Mouse (Mus musculus) limb, embryonic 14.5 days (tissue): ENCODE results near the gene Shisal2b. TPM values are rescaled to one million over a fixed set of nuclear protein-coding genes. Genes with fewer than 3 reads are reported as not detected.
A peak's percentile ranks its signal among the peaks of the same experiment; 100 is the strongest.

Experiments
- ATAC-seq: fragments of 200-750 bp; cut with Nextera tagmentation; 2 replicates; pipeline ENCODE4 v1.8.0; 2017; ENCODE audit warnings: low read depth, moderate number of reproducible peaks, moderate TSS enrichment; ENCODE audit not compliant: low FRiP score
- DNase-seq: peaks from one replicate; pipeline ENCODE4 v3.0.0-alpha.2; 2015; ENCODE audit warnings: low spot score
- H3K27ac ChIP-seq: fragments of 300-500 bp; sonication (generic); replicated peaks from 2 replicates; pipeline ENCODE4 v1.5.1; 2014; ENCODE audit warnings: low read depth, mild to moderate bottlenecking, low read length, moderate library complexity, mixed read lengths
- H3K27me3 ChIP-seq: fragments of 300-500 bp; sonication (generic); 2 replicates; pipeline ENCODE4 v1.6.1; 2014; ENCODE audit warnings: low read length, mixed read lengths; ENCODE audit not compliant: control insufficient read depth, insufficient read depth
- H3K36me3 ChIP-seq: fragments of 300-500 bp; sonication (generic); 2 replicates; pipeline ENCODE4 v1.6.1; 2014; ENCODE audit warnings: mild to moderate bottlenecking, low read length, moderate library complexity, mixed read lengths; ENCODE audit not compliant: control insufficient read depth, insufficient read depth
- H3K4me1 ChIP-seq: fragments of 300-500 bp; sonication (generic); 2 replicates; pipeline ENCODE4 v1.6.1; 2014; ENCODE audit warnings: antibody characterized with exemption, low read length, mixed read lengths; ENCODE audit not compliant: control insufficient read depth, insufficient read depth
- H3K4me2 ChIP-seq: fragments of 300-500 bp; sonication (generic); replicated peaks from 2 replicates; pipeline ENCODE4 v1.6.1; 2014; ENCODE audit warnings: low read depth, mild to moderate bottlenecking, low read length, moderate library complexity; ENCODE audit not compliant: severe bottlenecking
- H3K4me3 ChIP-seq: fragments of 300-500 bp; sonication (generic); replicated peaks from 2 replicates; pipeline ENCODE4 v1.5.1; 2014; ENCODE audit warnings: low read length
- H3K9ac ChIP-seq: fragments of 300-500 bp; sonication (generic); 2 replicates; pipeline ENCODE4 v1.6.1; 2014; ENCODE audit warnings: mild to moderate bottlenecking, low read depth, low read length, moderate library complexity; ENCODE audit not compliant: severe bottlenecking
- H3K9me3 ChIP-seq: fragments of 300-500 bp; sonication (generic); 2 replicates; pipeline ENCODE4 v1.6.1; 2016; ENCODE audit warnings: low read length; ENCODE audit not compliant: control insufficient read depth
- POLR2A ChIP-seq: fragments of 200-500 bp; IDR thresholded peaks from 2 replicates; pipeline ENCODE4 v1.8.0; 2012; ENCODE audit warnings: inconsistent platforms, mild to moderate bottlenecking, moderate library complexity, borderline replicate concordance; ENCODE audit not compliant: insufficient read depth, insufficient read length; ENCODE audit errors: extremely low read depth
- WGBS: fragments of 180-500 bp; shearing (Covaris S2); extraction: QIAGEN DNeasy Blood & Tissue Kit; methylation state at CpG from one replicate; pipeline ENCODE4 v1.1.7; 2014; 5-methylcytosine and 5-hydroxymethylcytosine counted together
- polyA plus RNA-seq, 2 experiments: library from polyadenylated mRNA; depleted of rRNA in 1 of 2; stranded (reverse) in 1 of 2; unstranded in 1 of 2; fragments of >200 nt; fragmentation: Nextera tagmentation in 1 of 2; extraction: Ambion mirVana in 1 of 2; gene quantifications; 2 replicates each; pipeline versions ENCODE4 v1.2.1 to v1.2.3; 2012 to 2014

Gene Shisal2b
- polyA plus RNA-seq, 2 experiments, result 0.55 to 0.96 TPM

- DNase-seq, result no peak
- no peak for TF ChIP-seq POLR2A
- H3K9me3 ChIP-seq, result no peaks in the 10 kb centered on the region; the same call in 1 of the 2 replicates
- no peak overlapping the region for H3K4me2 ChIP-seq
- no peaks in the 10 kb centered on the region for H3K4me1 ChIP-seq
- H3K9ac ChIP-seq, result no peak overlapping the region
- ATAC-seq, result no peak
- H3K27me3 ChIP-seq, result no peaks in the 10 kb centered on the region
- H3K27ac ChIP-seq, result no peak overlapping the region
- no peak overlapping the region for H3K4me3 ChIP-seq
- WGBS, result 96% methylated on average over 13 of the region's 13 CpGs
- H3K36me3 ChIP-seq, result peaks cover 66% of the 10 kb centered on the region
These were observed 30.9 kb downstream of the Shisal2b start for GRCm38 (mm10) chr13:104832811-104833210.

- Histone ChIP-seq H3K27ac (no peak overlapping the region), H3K9me3 (peaks cover 3% of the 10 kb centered on the region; the same call in 1 of the 2 replicates), H3K4me2 (no peak overlapping the region), H3K9ac (no peak overlapping the region), H3K4me3 (no peak overlapping the region), H3K36me3 (peaks cover 30% of the 10 kb centered on the region), H3K4me1 (no peaks in the 10 kb centered on the region), H3K27me3 (no peaks in the 10 kb centered on the region)
- DNase-seq, result no peak
- TF ChIP-seq POLR2A, result no peak
- 65% methylated on average over 2 of the region's 2 CpGs for WGBS
- ATAC-seq, result no peak
These were observed 38.2 kb downstream of the Shisal2b start for GRCm38 (mm10) chr13:104825470-104825869.

DNA sequence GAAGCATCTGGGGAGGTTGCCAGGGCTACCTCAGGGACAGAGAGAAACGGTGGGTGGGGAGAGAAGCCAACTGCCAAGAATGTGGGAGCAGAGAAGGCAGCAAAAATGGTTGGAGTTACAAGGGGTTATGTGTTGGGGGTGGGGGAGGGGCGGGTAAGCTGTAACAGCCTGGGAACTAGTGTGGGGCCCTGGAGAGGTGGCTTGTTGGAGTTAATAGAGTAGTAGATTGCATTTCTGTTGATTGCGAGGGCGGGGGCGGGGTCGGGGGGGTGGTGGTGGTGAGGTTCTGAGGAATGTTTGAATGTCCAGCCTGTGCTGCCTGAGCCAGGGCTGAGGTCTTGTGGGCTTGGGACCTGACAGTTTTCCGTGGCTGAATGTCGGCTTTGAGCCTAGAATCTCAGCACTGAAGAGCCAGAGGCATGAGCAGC is 41.3 kb downstream of the Shisal2b start:
- H3K4me3 ChIP-seq, result no peak overlapping the region
- H3K9ac ChIP-seq, result no peak overlapping the region
- TF ChIP-seq POLR2A, result no peak
- WGBS, result 20% methylated on average over 8 of the region's 8 CpGs
- H3K9me3 ChIP-seq, result 0 out of 2 replicates have a peak, but pooled peaks cover 3% of the 10 kb centered on the region
- H3K27me3 ChIP-seq, result no peaks in the 10 kb centered on the region
- peak; percentile 30 for DNase-seq
- H3K4me1 ChIP-seq, result peaks cover 12% of the 10 kb centered on the region
- peaks cover 7% of the 10 kb centered on the region for H3K36me3 ChIP-seq
- ATAC-seq, result peak; percentile 61
- H3K4me2 ChIP-seq, result peak overlapping the region; percentile 16
- peak overlapping the region; percentile 69 for H3K27ac ChIP-seq

- ATAC-seq (no peak), DNase-seq (no peak)
- H3K9me3 ChIP-seq, result 0 out of 2 replicates have a peak, but pooled peaks cover under 1% of the 10 kb centered on the region
- 78% methylated on average over 1 of the region's 1 CpGs for WGBS
- TF ChIP-seq POLR2A, result no peak
- no peak overlapping the region for H3K4me3 ChIP-seq
- H3K4me2 ChIP-seq, result 0 out of 2 replicates have a peak overlapping the region, but pooled peaks have one; percentile 16
- peaks cover 1% of the 10 kb centered on the region for H3K36me3 ChIP-seq
- no peak overlapping the region for H3K9ac ChIP-seq
- H3K27ac ChIP-seq, result no peak overlapping the region
- H3K4me1 ChIP-seq, result peaks cover 12% of the 10 kb centered on the region
- H3K27me3 ChIP-seq, result no peaks in the 10 kb centered on the region
These were observed 41.8 kb downstream of the Shisal2b start for GRCm38 (mm10) chr13:104821908-104822307.

- Histone ChIP-seq H3K9ac (no peak overlapping the region), H3K4me2 (no peak overlapping the region), H3K4me1 (peaks cover 12% of the 10 kb centered on the region), H3K27ac (no peak overlapping the region), H3K36me3 (no peaks in the 10 kb centered on the region), H3K4me3 (no peak overlapping the region), H3K27me3 (no peaks in the 10 kb centered on the region), H3K9me3 (no peaks in the 10 kb centered on the region)
- TF ChIP-seq POLR2A, result no peak
- no peak for DNase-seq
- ATAC-seq, result no peak
These were observed 42.5 kb downstream of the Shisal2b start for GRCm38 (mm10) chr13:104821192-104821591.

- Histone ChIP-seq H3K27ac (no peak overlapping the region), H3K4me3 (peak overlapping the region; percentile 76), H3K4me2 (peak overlapping the region; percentile 71), H3K9me3 (no peaks in the 10 kb centered on the region), H3K27me3 (no peaks in the 10 kb centered on the region), H3K4me1 (peaks cover 18% of the 10 kb centered on the region), H3K9ac (peak overlapping the region; percentile 91), H3K36me3 (no peaks in the 10 kb centered on the region)
- WGBS, result 51% methylated on average over 12 of the region's 12 CpGs
- TF ChIP-seq POLR2A, result no peak
- ATAC-seq (no peak), DNase-seq (no peak)
These were observed 46.0 kb downstream of the Shisal2b start for GRCm38 (mm10) chr13:104817696-104818095.
